Mouse (Mus musculus): ENCODE measurements around the gene Usp5. TPM values are rescaled to one million over a fixed set of nuclear protein-coding genes. Genes with fewer than 3 reads are reported as not detected.
"Not testable (repeated sequence)": the region's sequence is repeated elsewhere in the genome, so short reads cannot be mapped to it uniquely, and the experiment has no call there.

Gene Usp5
- polyA plus RNA-seq, 1 experiment from 2014 or later = 209 TPM

DNA sequence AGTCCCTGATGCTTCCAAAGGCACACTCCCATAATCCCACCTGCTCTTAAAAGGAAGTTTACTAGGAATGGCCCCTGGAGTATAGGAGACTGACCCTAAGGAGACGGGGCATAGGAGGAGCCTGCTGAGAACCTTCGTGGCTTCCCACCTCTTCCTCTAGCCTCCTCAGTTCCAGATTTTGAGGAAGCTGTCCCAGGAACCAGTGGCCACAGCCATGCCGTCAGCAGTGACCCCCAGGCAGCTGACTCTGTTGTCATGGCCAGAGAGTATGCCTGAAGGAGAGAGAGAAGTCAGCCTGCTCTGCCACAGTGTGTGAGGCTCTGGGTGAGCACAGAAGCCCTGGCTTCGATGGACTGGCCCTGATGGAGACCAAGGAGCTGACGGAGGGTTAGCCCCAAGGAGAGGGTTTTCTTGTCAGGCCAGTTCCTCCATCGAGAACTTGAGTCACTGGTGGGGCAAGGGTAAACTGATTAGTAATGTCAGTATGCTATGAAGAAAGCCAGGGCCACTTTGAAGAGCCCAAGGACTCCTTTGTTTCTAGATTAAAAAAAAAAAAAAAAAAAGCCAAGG, 5.3 kb upstream of the Usp5 start:
- H3K27ac ChIP-seq = no peak overlapping the region
- H3K4me3 ChIP-seq = no peak overlapping the region
- peaks cover 44% of the 10 kb centered on the region for H3K36me3 ChIP-seq
- no peak for DNase-seq (ENCODE audit: low spot score)
- WGBS = 91% methylated on average over 6 of the region's 6 CpGs
- peaks cover 72% of the 10 kb centered on the region for H3K4me1 ChIP-seq
- H3K9me3 ChIP-seq (replicated peaks) = no peaks in the 10 kb centered on the region
- H3K27me3 ChIP-seq (ENCODE audit: low read depth, poor library complexity, severe bottlenecking) = 0 out of 2 replicates have a peak, but pooled peaks cover 5% of the 10 kb centered on the region

DNA sequence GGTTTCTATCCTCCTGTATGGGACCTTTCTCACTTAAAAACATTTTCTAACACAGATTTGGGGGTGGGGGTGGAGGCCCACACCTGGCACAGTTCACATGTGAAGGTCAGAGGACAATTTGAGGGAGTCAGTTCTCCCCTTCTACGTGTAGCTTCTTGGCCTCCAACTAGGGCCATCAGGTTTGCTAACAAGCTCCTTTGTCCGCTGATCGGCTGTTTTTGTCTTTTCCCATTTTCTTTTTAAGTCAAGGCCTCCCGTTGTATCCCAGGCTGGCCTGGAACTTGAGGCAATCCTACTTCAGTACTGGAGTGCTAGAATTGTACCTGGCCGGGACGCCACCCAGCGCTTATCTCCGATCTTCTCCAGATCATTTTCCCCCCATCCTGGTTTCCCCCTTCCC, 2.4 kb upstream of the Usp5 start:
- H3K36me3 ChIP-seq = peaks cover 53% of the 10 kb centered on the region
- no peak overlapping the region for H3K27ac ChIP-seq
- no peaks in the 10 kb centered on the region for H3K9me3 ChIP-seq (replicated peaks)
- no peaks in the 10 kb centered on the region for H3K27me3 ChIP-seq (ENCODE audit: low read depth, poor library complexity, severe bottlenecking)
- peak overlapping the region; percentile 80; the same call in 1 of the 2 replicates for H3K4me3 ChIP-seq
- no peak for DNase-seq (ENCODE audit: low spot score)
- H3K4me1 ChIP-seq = peaks cover 59% of the 10 kb centered on the region
- 92% methylated on average over 8 of the region's 8 CpGs for WGBS

DNA sequence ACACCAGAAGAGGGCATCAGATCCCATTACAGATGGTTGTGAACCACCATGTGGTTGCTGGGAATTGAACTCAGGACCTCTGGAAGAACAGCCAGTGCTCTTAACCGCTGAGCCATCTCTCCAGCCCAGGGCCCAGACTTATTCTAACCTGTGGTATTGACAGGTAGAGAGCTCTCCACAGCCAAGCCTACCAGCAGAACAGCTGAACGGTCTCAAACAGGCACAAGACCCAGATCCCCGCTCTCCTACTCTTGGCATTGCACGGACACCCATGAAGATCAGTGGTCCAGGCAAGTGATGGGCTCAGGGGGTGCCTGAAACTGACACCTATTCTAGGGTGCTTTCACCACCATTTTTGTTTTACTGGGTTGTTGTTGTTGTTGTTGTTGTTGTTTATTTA, 1.9 kb upstream of the Usp5 start:
- WGBS = 91% methylated on average over 4 of the region's 4 CpGs
- H3K27me3 ChIP-seq (ENCODE audit: low read depth, poor library complexity, severe bottlenecking); H3K9me3 ChIP-seq (replicated peaks); H3K27ac ChIP-seq; DNase-seq (ENCODE audit: low spot score): not testable (repeated sequence)
- H3K4me3 ChIP-seq = peak overlapping the region; percentile 80; the same call in 1 of the 2 replicates
- H3K4me1 ChIP-seq = peaks cover 54% of the 10 kb centered on the region
- peaks cover 57% of the 10 kb centered on the region for H3K36me3 ChIP-seq

DNA sequence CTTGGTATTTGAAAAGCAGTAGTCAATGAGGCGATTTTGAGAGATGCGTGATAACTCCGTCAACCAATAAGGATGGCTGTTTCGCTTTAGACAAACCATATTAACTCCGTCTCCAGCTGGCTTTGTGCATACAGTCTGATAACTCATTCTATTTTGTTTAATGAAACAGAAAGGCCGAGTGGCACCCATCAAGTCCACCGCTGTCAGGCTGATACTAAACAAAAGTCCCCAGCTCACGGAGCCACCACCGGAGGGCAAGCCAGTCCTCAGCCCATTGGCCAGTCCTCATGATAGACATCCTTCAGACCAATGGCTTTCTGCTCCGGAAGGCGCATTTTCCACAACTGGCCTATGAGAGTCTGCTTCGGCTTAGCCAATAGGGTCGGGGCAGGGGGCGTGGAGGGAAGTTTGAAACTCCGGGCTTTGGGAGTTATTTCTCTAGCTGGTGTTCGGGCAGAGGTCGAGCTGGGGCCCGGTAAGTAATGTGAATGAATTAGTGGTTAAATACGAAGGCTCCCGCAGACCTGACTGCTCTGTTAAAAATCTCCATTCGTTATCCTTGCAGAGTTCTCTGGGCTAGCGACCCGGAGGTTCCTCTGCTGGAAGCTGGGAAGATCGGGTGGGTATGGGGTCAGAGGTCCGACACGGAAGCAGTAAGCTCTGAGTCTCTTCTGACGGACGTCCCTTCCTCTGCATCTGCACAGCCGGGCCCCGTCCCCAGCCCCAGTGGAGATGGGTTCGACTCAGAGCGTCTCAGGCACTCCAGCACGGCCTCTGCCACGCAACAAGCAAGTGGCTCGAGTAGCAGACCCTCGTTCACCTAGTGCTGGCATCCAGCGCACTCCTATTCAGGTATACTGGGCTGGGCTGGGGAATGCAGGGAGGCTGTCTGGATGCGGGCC, 766 bp upstream of the Usp5 start:
- under 1% methylated on average over 38 of the region's 38 CpGs for WGBS
- peaks cover 43% of the 10 kb centered on the region for H3K4me1 ChIP-seq
- H3K27me3 ChIP-seq (ENCODE audit: low read depth, poor library complexity, severe bottlenecking) = no peaks in the 10 kb centered on the region
- H3K36me3 ChIP-seq = peaks cover 64% of the 10 kb centered on the region
- peak overlapping the region; percentile 90 for H3K27ac ChIP-seq
- peak overlapping the region; percentile 80 for H3K4me3 ChIP-seq
- DNase-seq (ENCODE audit: low spot score) = peak; percentile 87
- H3K9me3 ChIP-seq (replicated peaks) = no peaks in the 10 kb centered on the region

DNA sequence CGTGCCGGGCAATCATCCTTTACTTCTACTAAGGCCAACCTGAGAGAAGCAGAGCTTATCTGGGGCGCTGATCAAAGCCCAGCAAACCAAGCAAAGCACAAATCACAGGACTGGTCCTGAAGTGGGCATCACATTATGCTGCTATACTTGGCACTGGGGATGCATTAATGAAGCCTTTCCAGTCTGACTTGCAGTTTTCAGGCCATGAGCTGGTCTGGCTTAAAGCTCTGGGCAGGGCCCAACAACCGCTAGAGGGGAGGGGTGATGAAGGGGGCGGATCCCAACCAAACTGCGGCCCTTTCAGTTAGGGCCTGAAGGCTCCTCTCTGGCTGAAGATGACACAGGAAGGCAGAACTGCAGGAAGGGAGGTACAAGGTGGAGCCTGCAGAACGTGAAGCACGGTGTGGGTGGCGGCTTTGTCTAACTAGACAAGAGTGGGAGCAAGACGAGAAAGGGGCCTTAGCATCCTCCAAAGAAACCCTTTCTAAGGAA, 1.1 kb downstream of the Usp5 start:
- Histone ChIP-seq H3K36me3 (peaks cover 64% of the 10 kb centered on the region), H3K27ac (peak overlapping the region; percentile 90), H3K4me3 (peak overlapping the region; percentile 80), H3K9me3 (replicated peaks) (no peaks in the 10 kb centered on the region), H3K4me1 (peaks cover 30% of the 10 kb centered on the region), H3K27me3 (ENCODE audit: low read depth, poor library complexity, severe bottlenecking) (no peaks in the 10 kb centered on the region)
- WGBS = 25% methylated on average over 10 of the region's 10 CpGs
- DNase-seq (ENCODE audit: low spot score) = peak; percentile 53

DNA sequence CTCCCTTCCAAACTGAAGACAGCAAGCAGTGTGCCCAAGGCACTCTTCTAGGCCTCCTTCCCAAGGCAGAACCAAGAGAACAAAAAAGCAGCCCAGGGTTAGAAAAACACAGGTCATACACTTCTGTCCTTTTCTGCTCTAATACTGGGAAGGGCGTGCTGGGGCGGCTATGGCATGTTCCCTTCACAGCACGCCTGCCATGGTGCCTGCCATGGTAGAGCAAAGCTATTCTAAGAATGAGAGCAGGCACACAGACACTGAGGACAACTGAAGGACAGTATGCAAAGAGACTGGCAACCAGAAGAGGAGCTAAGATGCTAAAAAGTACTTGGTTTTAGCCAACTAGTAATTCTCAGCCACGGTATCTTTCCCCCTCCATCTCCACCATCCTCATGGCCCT, 7.2 kb downstream of the Usp5 start:
- peaks cover 99% of the 10 kb centered on the region for H3K36me3 ChIP-seq
- no peaks in the 10 kb centered on the region for H3K27me3 ChIP-seq (ENCODE audit: low read depth, poor library complexity, severe bottlenecking)
- DNase-seq (ENCODE audit: low spot score) = no peak
- H3K9me3 ChIP-seq (replicated peaks) = no peaks in the 10 kb centered on the region
- H3K4me3 ChIP-seq = no peak overlapping the region
- no peak overlapping the region for H3K27ac ChIP-seq
- no peaks in the 10 kb centered on the region for H3K4me1 ChIP-seq
- WGBS = 98% methylated on average over 4 of the region's 4 CpGs

DNA sequence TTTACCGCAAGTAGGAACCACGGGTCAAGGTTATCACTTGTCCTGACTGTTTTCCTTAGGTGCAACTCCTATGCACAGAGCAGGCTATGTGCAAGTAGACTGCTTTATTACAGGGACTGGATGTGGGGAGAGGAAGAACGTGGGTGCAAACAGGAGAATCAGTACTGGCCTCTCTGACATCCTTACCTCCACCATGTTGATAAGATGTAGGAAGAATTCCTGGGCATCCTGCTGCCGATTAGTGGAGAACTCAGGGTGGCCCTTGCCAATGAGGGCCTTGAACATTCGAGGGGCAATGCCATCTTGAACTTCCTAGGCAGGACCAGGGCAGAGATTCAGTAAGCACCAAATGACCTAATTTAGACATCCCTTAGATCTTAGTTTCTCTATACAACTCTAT, 8.4 kb downstream of the Usp5 start:
- H3K36me3 ChIP-seq = peaks cover 100% of the 10 kb centered on the region
- H3K4me3 ChIP-seq = no peak overlapping the region
- no peaks in the 10 kb centered on the region for H3K27me3 ChIP-seq (ENCODE audit: low read depth, poor library complexity, severe bottlenecking)
- DNase-seq (ENCODE audit: low spot score) = no peak
- H3K9me3 ChIP-seq (replicated peaks) = no peaks in the 10 kb centered on the region
- H3K27ac ChIP-seq = no peak overlapping the region
- WGBS = 94% methylated on average over 5 of the region's 5 CpGs
- no peaks in the 10 kb centered on the region for H3K4me1 ChIP-seq

DNA sequence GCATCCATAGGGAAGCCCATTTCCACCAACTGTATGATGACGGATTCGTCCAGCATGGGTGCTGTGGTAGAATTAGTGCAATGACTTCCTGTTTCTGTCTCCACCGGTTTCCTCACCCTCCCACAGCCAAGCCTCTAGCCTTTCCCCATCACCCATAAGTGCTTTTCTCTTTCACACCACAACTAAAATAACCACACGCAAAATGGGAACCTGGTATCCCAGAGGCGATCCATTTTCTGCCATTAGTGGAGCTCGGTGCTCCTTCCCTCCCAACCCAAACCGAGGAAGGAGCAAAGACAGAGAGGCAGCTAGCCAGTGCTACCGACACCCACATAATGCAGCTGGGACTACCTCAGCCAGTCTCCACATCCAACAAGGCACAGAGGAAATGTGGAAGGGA, 11.3 kb downstream of the Usp5 start:
- Histone ChIP-seq H3K27ac (no peak overlapping the region), H3K27me3 (ENCODE audit: low read depth, poor library complexity, severe bottlenecking) (no peaks in the 10 kb centered on the region), H3K4me3 (no peak overlapping the region), H3K36me3 (peaks cover 84% of the 10 kb centered on the region), H3K9me3 (replicated peaks) (no peaks in the 10 kb centered on the region), H3K4me1 (peaks cover 18% of the 10 kb centered on the region)
- no peak for DNase-seq (ENCODE audit: low spot score)
- whole genome bisulfite sequencing = 89% methylated on average over 8 of the region's 8 CpGs

DNA sequence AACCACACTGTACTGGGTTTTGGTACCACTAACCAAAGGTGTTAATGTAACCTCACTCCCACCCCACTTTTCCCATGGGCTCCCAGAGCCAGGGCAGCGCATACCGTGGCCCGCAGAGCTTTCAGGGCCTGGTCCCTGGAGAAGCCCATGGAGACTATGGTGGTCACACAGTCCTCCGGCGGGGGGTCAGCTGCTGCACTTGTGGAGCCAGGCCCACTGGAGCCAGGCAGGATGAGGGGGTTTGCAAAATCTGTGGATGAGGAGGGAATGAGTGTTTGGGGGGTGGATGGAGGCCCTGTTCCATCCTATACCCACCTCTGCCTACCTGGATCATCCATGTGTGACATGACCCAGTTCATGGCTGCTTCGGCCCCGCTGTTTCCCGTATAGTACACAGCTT, 11.7 kb downstream of the Usp5 start:
- H3K4me3 ChIP-seq = no peak overlapping the region
- no peak for DNase-seq (ENCODE audit: low spot score)
- peaks cover 22% of the 10 kb centered on the region for H3K4me1 ChIP-seq
- no peaks in the 10 kb centered on the region for H3K27me3 ChIP-seq (ENCODE audit: low read depth, poor library complexity, severe bottlenecking)
- WGBS = 98% methylated on average over 8 of the region's 8 CpGs
- no peaks in the 10 kb centered on the region for H3K9me3 ChIP-seq (replicated peaks)
- no peak overlapping the region for H3K27ac ChIP-seq
- peaks cover 83% of the 10 kb centered on the region for H3K36me3 ChIP-seq

DNA sequence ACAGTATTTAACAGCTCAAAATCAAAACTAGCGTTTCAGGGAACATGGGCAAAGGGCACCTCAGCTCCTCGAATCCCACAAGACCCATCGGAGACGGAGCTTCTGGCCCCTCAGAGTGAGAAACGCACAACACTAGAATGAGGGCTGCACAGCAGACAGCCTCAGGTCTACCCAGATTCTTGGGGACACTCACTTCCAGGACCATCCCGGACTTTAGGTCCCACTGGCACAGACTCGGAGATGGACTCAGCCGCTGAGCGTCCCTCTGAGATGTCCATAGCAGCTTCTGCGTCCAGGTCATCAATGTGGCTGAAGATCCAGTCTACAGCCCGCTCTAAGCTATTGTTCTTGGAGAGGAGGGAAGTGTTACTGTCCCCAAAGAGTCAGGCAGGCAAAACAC, 12.2 kb downstream of the Usp5 start:
- DNase-seq (ENCODE audit: low spot score) = no peak
- Histone ChIP-seq H3K27ac (no peak overlapping the region), H3K4me1 (peaks cover 26% of the 10 kb centered on the region), H3K36me3 (peaks cover 83% of the 10 kb centered on the region), H3K4me3 (no peak overlapping the region), H3K27me3 (ENCODE audit: low read depth, poor library complexity, severe bottlenecking) (no peaks in the 10 kb centered on the region), H3K9me3 (replicated peaks) (no peaks in the 10 kb centered on the region)
- 95% methylated on average over 11 of the region's 11 CpGs for WGBS

DNA sequence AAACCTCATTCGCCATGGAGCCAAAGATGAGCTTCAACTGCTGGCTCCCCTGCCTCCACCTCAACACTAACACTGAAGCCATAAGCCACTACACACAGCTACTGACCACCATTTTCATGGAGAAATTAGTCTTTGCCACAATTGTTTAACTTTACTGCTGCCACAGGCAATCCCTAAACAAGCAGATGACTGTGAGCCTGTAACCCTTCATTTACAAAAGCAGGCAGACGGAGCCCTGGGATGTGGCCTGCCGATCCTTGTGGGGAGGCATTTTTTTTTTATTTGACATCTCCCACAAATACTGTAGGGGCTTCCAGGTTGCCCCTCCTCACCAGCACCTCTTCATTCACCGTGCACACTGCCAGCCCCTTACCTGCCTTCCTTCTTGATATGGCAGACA, 12.7 kb downstream of the Usp5 start:
- Histone ChIP-seq H3K36me3 (peaks cover 83% of the 10 kb centered on the region), H3K4me1 (peaks cover 31% of the 10 kb centered on the region), H3K27me3 (ENCODE audit: low read depth, poor library complexity, severe bottlenecking) (no peaks in the 10 kb centered on the region), H3K9me3 (replicated peaks) (no peaks in the 10 kb centered on the region), H3K4me3 (no peak overlapping the region), H3K27ac (no peak overlapping the region)
- no peak for DNase-seq (ENCODE audit: low spot score)
- WGBS = 92% methylated on average over 4 of the region's 4 CpGs

DNA sequence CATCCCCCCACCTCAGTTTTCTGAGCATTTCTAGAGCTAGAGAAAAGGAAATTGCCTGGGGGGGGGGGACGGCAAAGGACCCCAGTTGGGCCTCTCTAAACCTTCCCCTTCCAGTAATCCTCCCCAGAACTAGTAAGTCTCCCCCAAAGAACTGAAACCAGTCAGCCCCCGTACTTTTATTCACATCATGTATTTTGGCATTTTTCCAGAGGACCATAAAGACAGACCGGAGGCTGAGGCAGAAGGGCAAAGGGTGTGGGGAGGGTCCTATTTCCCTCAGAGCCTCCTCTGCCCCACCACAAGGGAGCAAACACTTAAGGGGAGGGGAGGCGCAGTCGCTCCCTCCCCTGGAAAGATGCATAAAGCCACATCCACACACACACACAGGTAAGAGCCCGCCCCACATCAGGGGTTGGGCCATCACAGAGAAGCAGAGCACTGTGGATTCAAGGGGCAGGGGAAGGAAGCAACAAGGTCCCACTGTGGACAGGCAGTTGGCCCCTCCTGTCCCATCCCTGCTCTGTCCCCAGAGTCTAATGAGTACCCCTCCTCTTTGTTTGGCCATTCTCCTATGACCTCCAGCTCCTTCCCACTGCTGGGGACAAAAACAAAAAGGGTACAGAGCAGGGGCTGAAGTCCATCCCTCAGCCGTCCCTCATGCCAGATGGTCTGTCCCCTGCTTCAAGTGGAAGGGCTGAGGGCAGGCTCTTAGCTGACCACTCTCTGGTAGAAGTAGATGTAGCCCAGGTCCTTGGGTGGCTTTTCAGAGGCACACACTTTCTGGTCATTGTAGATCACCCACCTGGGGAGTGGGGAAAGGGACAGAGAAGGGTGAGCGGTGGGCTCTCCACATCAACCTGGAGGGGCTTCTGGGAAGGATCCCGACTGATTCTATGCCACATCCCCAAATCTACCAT, 14.2 kb downstream of the Usp5 start:
- 85% methylated on average over 9 of the region's 9 CpGs for WGBS
- Histone ChIP-seq H3K4me3 (peak overlapping the region; percentile 69; the same call in 1 of the 2 replicates), H3K4me1 (peaks cover 34% of the 10 kb centered on the region), H3K9me3 (replicated peaks) (no peaks in the 10 kb centered on the region), H3K36me3 (peaks cover 83% of the 10 kb centered on the region), H3K27me3 (ENCODE audit: low read depth, poor library complexity, severe bottlenecking) (no peaks in the 10 kb centered on the region), H3K27ac (peak overlapping the region; percentile 95)
- no peak for DNase-seq (ENCODE audit: low spot score)

Measured in limb, embryonic 10.5 days (tissue).